In genomic region chr11:120731395-120731794, GRCm38 (mm10) we compare ENCODE assay signal across 22 mouse cellular contexts. TPM values are rescaled to one million over a fixed set of nuclear protein-coding genes. Genes with fewer than 3 reads are reported as not detected.
DNase-seq lines count a peak whose midpoint lies in the region; ATAC-seq lines count a peak whose summit lies in the region.
"Had no signal": no experiment of that assay in that cellular context is flagged by ENCODE, and none has a peak within 500 bp of the region (broad histone marks: within the 10 kb centered on the region; RNA-seq: fewer than 3 reads in every experiment).

No protein-coding gene starts in this region.

- H3K4me2 ChIP-seq in embryonic facial prominence, embryonic 12.5 days (replicated peaks) = no peak overlapping the region
- no peak overlapping the region for H3K4me2 ChIP-seq in lung, embryonic 15.5 days
- H3K4me2 ChIP-seq in embryonic facial prominence, embryonic 15.5 days (replicated peaks) = peak overlapping the region; percentile 10; the same call in 1 of the 2 replicates
- peak overlapping the region; percentile 33 for H3K4me2 ChIP-seq in stomach, embryonic 16.5 days (ENCODE audit: low read depth, low read length)
- H3K4me2 ChIP-seq in forebrain, embryonic 12.5 days = no peak overlapping the region
- H3K4me2 ChIP-seq: forebrain, embryonic 13.5 days; hindbrain, embryonic 14.5 days; intestine, embryonic 15.5 days; liver, embryonic 11.5 days; lung, embryonic 14.5 days had no signal

- H3K27me3 ChIP-seq in embryonic facial prominence, embryonic 12.5 days = no peaks in the 10 kb centered on the region
- H3K27me3 ChIP-seq in embryonic facial prominence, embryonic 10.5 days (replicated peaks; ENCODE audit: low read depth, poor library complexity, severe bottlenecking) = peaks cover 41% of the 10 kb centered on the region
- no peaks in the 10 kb centered on the region for H3K27me3 ChIP-seq in lung, embryonic 15.5 days
- no peaks in the 10 kb centered on the region for H3K27me3 ChIP-seq in embryonic facial prominence, embryonic 15.5 days
- no peaks in the 10 kb centered on the region for H3K27me3 ChIP-seq in stomach, embryonic 16.5 days (ENCODE audit: control insufficient read depth, insufficient read depth, low read length)
- H3K27me3 ChIP-seq in forebrain, embryonic 12.5 days = peaks cover 32% of the 10 kb centered on the region
- H3K27me3 ChIP-seq: intestine, embryonic 15.5 days had no signal

- intact Hi-C loops in left cerebral cortex, postnatal 4 days (cut with DNase I) = no loop called here

- no peak for ATAC-seq in embryonic facial prominence, embryonic 12.5 days (ENCODE audit: insufficient number of reproducible peaks, insufficient read depth, low FRiP score, low TSS enrichment)
- ATAC-seq in lung, embryonic 15.5 days (ENCODE audit: borderline replicate concordance, extremely low read depth, low FRiP score, low TSS enrichment) = no peak
- ATAC-seq in embryonic facial prominence, embryonic 15.5 days (ENCODE audit: insufficient number of reproducible peaks, low FRiP score, low TSS enrichment, low read depth) = no peak
- no peak for ATAC-seq in stomach, embryonic 16.5 days (ENCODE audit: insufficient read depth, low FRiP score)
- no peak for ATAC-seq in forebrain, embryonic 12.5 days (ENCODE audit: low FRiP score)
- ATAC-seq: activated CD4-positive, CD25-positive, alpha-beta regulatory T cell, adult 4 months; forebrain, embryonic 13.5 days; intestine, embryonic 15.5 days had no signal

- H3K4me1 ChIP-seq in embryonic facial prominence, embryonic 12.5 days = peaks cover 25% of the 10 kb centered on the region; the same call in 1 of the 2 replicates
- H3K4me1 ChIP-seq in embryonic facial prominence, embryonic 10.5 days = peaks cover 24% of the 10 kb centered on the region
- H3K4me1 ChIP-seq in lung, embryonic 15.5 days = peaks cover 26% of the 10 kb centered on the region
- peaks cover 30% of the 10 kb centered on the region for H3K4me1 ChIP-seq in embryonic facial prominence, embryonic 15.5 days
- H3K4me1 ChIP-seq in stomach, embryonic 16.5 days (ENCODE audit: control insufficient read depth, insufficient read depth, low read length) = peaks cover 2% of the 10 kb centered on the region
- peaks cover 13% of the 10 kb centered on the region for H3K4me1 ChIP-seq in forebrain, embryonic 12.5 days

- no peak for DNase-seq in embryonic facial prominence, embryonic 10.5 days (ENCODE audit: low spot score)
- no peak for DNase-seq in lung, postnatal 25 days (ENCODE audit: low spot score)
- no peak for DNase-seq in left cerebral cortex, postnatal 4 days
- DNase-seq: cerebellum, adult 11 months; cerebellum, postnatal 10 days; gastrocnemius, postnatal 14 days; heart, adult 2 months; heart, postnatal 14 days; kidney, postnatal 4 days; right cerebral cortex, postnatal 25 days had no signal

- 0 out of 2 replicates have a peak overlapping the region, but pooled peaks have one; percentile 42 for H3K27ac ChIP-seq in embryonic facial prominence, embryonic 12.5 days
- H3K27ac ChIP-seq in embryonic facial prominence, embryonic 10.5 days (replicated peaks) = no peak overlapping the region
- peak overlapping the region; percentile 9; the same call in 1 of the 2 replicates for H3K27ac ChIP-seq in lung, embryonic 15.5 days
- H3K27ac ChIP-seq in embryonic facial prominence, embryonic 15.5 days (replicated peaks) = peak overlapping the region; percentile 65
- no peak overlapping the region; the same call in 1 of the 2 replicates for H3K27ac ChIP-seq in stomach, embryonic 16.5 days (ENCODE audit: low read length)
- H3K27ac ChIP-seq in forebrain, embryonic 12.5 days = no peak overlapping the region
- H3K27ac ChIP-seq: forebrain, embryonic 13.5 days; heart, adult 2 months; hindbrain, embryonic 14.5 days; intestine, embryonic 15.5 days; midbrain, embryonic 10.5 days had no signal

- H3K9ac ChIP-seq in embryonic facial prominence, embryonic 12.5 days = no peak overlapping the region
- H3K9ac ChIP-seq in lung, embryonic 15.5 days = no peak overlapping the region
- no peak overlapping the region for H3K9ac ChIP-seq in embryonic facial prominence, embryonic 15.5 days
- H3K9ac ChIP-seq in stomach, embryonic 16.5 days (ENCODE audit: low read length) = no peak overlapping the region
- H3K9ac ChIP-seq in forebrain, embryonic 12.5 days = no peak overlapping the region
- H3K9ac ChIP-seq: forebrain, embryonic 13.5 days; hindbrain, embryonic 14.5 days; intestine, embryonic 15.5 days; lung, embryonic 14.5 days had no signal

- WGBS in embryonic facial prominence, embryonic 12.5 days = 89% methylated on average over 1 of the region's 1 CpGs
- WGBS in embryonic facial prominence, embryonic 10.5 days = 92% methylated on average over 1 of the region's 1 CpGs
- 74% methylated on average over 1 of the region's 1 CpGs for WGBS in lung, embryonic 15.5 days
- 86% methylated on average over 1 of the region's 1 CpGs for WGBS in embryonic facial prominence, embryonic 15.5 days
- WGBS in stomach, embryonic 16.5 days = 100% methylated on average over 1 of the region's 1 CpGs
- WGBS in forebrain, embryonic 12.5 days = 91% methylated on average over 1 of the region's 1 CpGs

- H3K4me3 ChIP-seq in embryonic facial prominence, embryonic 12.5 days = no peak overlapping the region
- H3K4me3 ChIP-seq in embryonic facial prominence, embryonic 10.5 days = no peak overlapping the region
- no peak overlapping the region for H3K4me3 ChIP-seq in lung, embryonic 15.5 days
- 0 out of 2 replicates have a peak overlapping the region, but pooled peaks have one; percentile 3 for H3K4me3 ChIP-seq in embryonic facial prominence, embryonic 15.5 days (replicated peaks)
- H3K4me3 ChIP-seq in stomach, embryonic 16.5 days (replicated peaks; ENCODE audit: low read length) = peak overlapping the region; percentile 19
- no peak overlapping the region for H3K4me3 ChIP-seq in forebrain, embryonic 12.5 days (replicated peaks)
- H3K4me3 ChIP-seq: forebrain, embryonic 13.5 days; heart, adult 2 months; intestine, embryonic 15.5 days; midbrain, embryonic 10.5 days had no signal

- no peaks in the 10 kb centered on the region for H3K9me3 ChIP-seq in embryonic facial prominence, embryonic 12.5 days
- no peaks in the 10 kb centered on the region for H3K9me3 ChIP-seq in embryonic facial prominence, embryonic 10.5 days
- H3K9me3 ChIP-seq in lung, embryonic 15.5 days = no peaks in the 10 kb centered on the region
- H3K9me3 ChIP-seq in embryonic facial prominence, embryonic 15.5 days (replicated peaks) = no peaks in the 10 kb centered on the region
- H3K9me3 ChIP-seq in stomach, embryonic 16.5 days (replicated peaks; ENCODE audit: control insufficient read depth, low read length) = no peaks in the 10 kb centered on the region
- no peaks in the 10 kb centered on the region for H3K9me3 ChIP-seq in forebrain, embryonic 12.5 days
- H3K9me3 ChIP-seq: forebrain, embryonic 13.5 days; intestine, embryonic 15.5 days; midbrain, embryonic 10.5 days had no signal

- H3K36me3 ChIP-seq in embryonic facial prominence, embryonic 12.5 days = no peaks in the 10 kb centered on the region
- no peaks in the 10 kb centered on the region for H3K36me3 ChIP-seq in embryonic facial prominence, embryonic 10.5 days (replicated peaks)
- no peaks in the 10 kb centered on the region for H3K36me3 ChIP-seq in lung, embryonic 15.5 days
- H3K36me3 ChIP-seq in embryonic facial prominence, embryonic 15.5 days = no peaks in the 10 kb centered on the region
- H3K36me3 ChIP-seq in stomach, embryonic 16.5 days (ENCODE audit: control insufficient read depth, insufficient read depth, low read length) = no peaks in the 10 kb centered on the region
- H3K36me3 ChIP-seq in forebrain, embryonic 12.5 days (replicated peaks) = no peaks in the 10 kb centered on the region
- H3K36me3 ChIP-seq: intestine, embryonic 15.5 days; midbrain, embryonic 10.5 days had no signal

RNA-seq across cellular contexts. Expression of gene Cbr2, which starts 0.5 kb away (rescaled TPM):
- 5.9 and 6.1 TPM in 2 replicates for polyA plus RNA-seq in embryonic facial prominence, embryonic 12.5 days (2016; fragmentation: Nextera tagmentation; extraction: Ambion mirVana)
- 2.6 and 2.9 TPM in 2 replicates for polyA plus RNA-seq in embryonic facial prominence, embryonic 10.5 days (2016; fragmentation: Nextera tagmentation; extraction: Ambion mirVana)
- polyA plus RNA-seq in lung, embryonic 15.5 days (2015; fragmentation: Nextera tagmentation; extraction: Ambion mirVana) = 102 and 103 TPM in 2 replicates
- polyA plus RNA-seq in embryonic facial prominence, embryonic 15.5 days (2015; fragmentation: Nextera tagmentation; extraction: Ambion mirVana) = 193 and 315 TPM in 2 replicates
- 112 and 150 TPM in 2 replicates for polyA plus RNA-seq in stomach, embryonic 16.5 days (2015; fragmentation: Nextera tagmentation; extraction: Ambion mirVana)
- polyA plus RNA-seq in forebrain, embryonic 12.5 days (2016; fragmentation: Nextera tagmentation; extraction: Ambion mirVana) = 0.67 and 0.95 TPM in 2 replicates
- 1 to 10 TPM; 2.9 to 3.0 TPM for total RNA-seq in left cerebral cortex, postnatal 4 days (2021)
- polyA plus RNA-seq: activated CD4-positive, CD25-positive, alpha-beta regulatory T cell, adult 4 months; forebrain, embryonic 13.5 days had no signal

RNA-seq across cellular contexts. Expression of gene Dcxr, which starts 4.3 kb away (rescaled TPM):
- polyA plus RNA-seq in embryonic facial prominence, embryonic 12.5 days (2016; fragmentation: Nextera tagmentation; extraction: Ambion mirVana) = 11.5 and 12.3 TPM in 2 replicates
- polyA plus RNA-seq in embryonic facial prominence, embryonic 10.5 days (2016; fragmentation: Nextera tagmentation; extraction: Ambion mirVana) = 12.8 and 16.0 TPM in 2 replicates
- 45.1 and 55.1 TPM in 2 replicates for polyA plus RNA-seq in lung, embryonic 15.5 days (2015; fragmentation: Nextera tagmentation; extraction: Ambion mirVana)
- 35.9 and 36.6 TPM in 2 replicates for polyA plus RNA-seq in embryonic facial prominence, embryonic 15.5 days (2015; fragmentation: Nextera tagmentation; extraction: Ambion mirVana)
- polyA plus RNA-seq in stomach, embryonic 16.5 days (2015; fragmentation: Nextera tagmentation; extraction: Ambion mirVana) = 43.0 and 46.0 TPM in 2 replicates
- 9.1 and 9.2 TPM in 2 replicates for polyA plus RNA-seq in forebrain, embryonic 12.5 days (2016; fragmentation: Nextera tagmentation; extraction: Ambion mirVana)
- total RNA-seq in left cerebral cortex, postnatal 4 days (2021) = 1 to 10 TPM; 2.5 to 3.2 TPM

RNA-seq across cellular contexts. Expression of gene Rac3, which starts 10.1 kb away (rescaled TPM):
- polyA plus RNA-seq in embryonic facial prominence, embryonic 12.5 days (2016; fragmentation: Nextera tagmentation; extraction: Ambion mirVana) = 59.7 and 62.8 TPM in 2 replicates
- polyA plus RNA-seq in embryonic facial prominence, embryonic 10.5 days (2016; fragmentation: Nextera tagmentation; extraction: Ambion mirVana) = 27.2 and 31.2 TPM in 2 replicates
- 54.9 and 60.5 TPM in 2 replicates for polyA plus RNA-seq in lung, embryonic 15.5 days (2015; fragmentation: Nextera tagmentation; extraction: Ambion mirVana)
- 64.5 and 75.4 TPM in 2 replicates for polyA plus RNA-seq in embryonic facial prominence, embryonic 15.5 days (2015; fragmentation: Nextera tagmentation; extraction: Ambion mirVana)
- 34.6 and 35.3 TPM in 2 replicates for polyA plus RNA-seq in stomach, embryonic 16.5 days (2015; fragmentation: Nextera tagmentation; extraction: Ambion mirVana)
- 48.3 and 48.5 TPM in 2 replicates for polyA plus RNA-seq in forebrain, embryonic 12.5 days (2016; fragmentation: Nextera tagmentation; extraction: Ambion mirVana)
- total RNA-seq in left cerebral cortex, postnatal 4 days (2021) = 100 to 1,000 TPM; 505 to 551 TPM
- polyA plus RNA-seq: activated CD4-positive, CD25-positive, alpha-beta regulatory T cell, adult 4 months had no signal

RNA-seq across cellular contexts. Expression of gene Lrrc45, which starts 17.7 kb away (rescaled TPM):
- polyA plus RNA-seq in embryonic facial prominence, embryonic 12.5 days (2016; fragmentation: Nextera tagmentation; extraction: Ambion mirVana) = 77.5 and 83.7 TPM in 2 replicates
- 56.8 and 58.9 TPM in 2 replicates for polyA plus RNA-seq in embryonic facial prominence, embryonic 10.5 days (2016; fragmentation: Nextera tagmentation; extraction: Ambion mirVana)
- polyA plus RNA-seq in lung, embryonic 15.5 days (2015; fragmentation: Nextera tagmentation; extraction: Ambion mirVana) = 57.9 and 59.9 TPM in 2 replicates
- 69.7 and 82.2 TPM in 2 replicates for polyA plus RNA-seq in embryonic facial prominence, embryonic 15.5 days (2015; fragmentation: Nextera tagmentation; extraction: Ambion mirVana)
- 59.1 and 62.9 TPM in 2 replicates for polyA plus RNA-seq in stomach, embryonic 16.5 days (2015; fragmentation: Nextera tagmentation; extraction: Ambion mirVana)
- polyA plus RNA-seq in forebrain, embryonic 12.5 days (2016; fragmentation: Nextera tagmentation; extraction: Ambion mirVana) = 73.8 and 74.7 TPM in 2 replicates
- 10 to 100 TPM; 76.4 to 78.9 TPM for total RNA-seq in left cerebral cortex, postnatal 4 days (2021)

RNA-seq across cellular contexts. Expression of gene Cenpx, which starts 17.9 kb away (rescaled TPM):
- polyA plus RNA-seq in embryonic facial prominence, embryonic 12.5 days (2016; fragmentation: Nextera tagmentation; extraction: Ambion mirVana) = 131 TPM in 2 replicates
- polyA plus RNA-seq in embryonic facial prominence, embryonic 10.5 days (2016; fragmentation: Nextera tagmentation; extraction: Ambion mirVana) = 119 and 124 TPM in 2 replicates
- polyA plus RNA-seq in lung, embryonic 15.5 days (2015; fragmentation: Nextera tagmentation; extraction: Ambion mirVana) = 160 and 167 TPM in 2 replicates
- polyA plus RNA-seq in embryonic facial prominence, embryonic 15.5 days (2015; fragmentation: Nextera tagmentation; extraction: Ambion mirVana) = 145 and 157 TPM in 2 replicates
- 138 and 153 TPM in 2 replicates for polyA plus RNA-seq in stomach, embryonic 16.5 days (2015; fragmentation: Nextera tagmentation; extraction: Ambion mirVana)
- 125 and 127 TPM in 2 replicates for polyA plus RNA-seq in forebrain, embryonic 12.5 days (2016; fragmentation: Nextera tagmentation; extraction: Ambion mirVana)
- 10 to 100 TPM; 31.2 to 35.1 TPM for total RNA-seq in left cerebral cortex, postnatal 4 days (2021)

Comparison
In these comparisons a context has a peak if more than half of its experiments do, and no peak if none do; other contexts are left out.
1. H3K27ac ChIP-seq: peak in embryonic facial prominence, embryonic 12.5 days (single experiment), lung, embryonic 15.5 days (single experiment) and embryonic facial prominence, embryonic 15.5 days (single experiment); none in embryonic facial prominence, embryonic 10.5 days (single experiment), stomach, embryonic 16.5 days (single experiment) and forebrain, embryonic 12.5 days (single experiment).
2. H3K4me2 ChIP-seq: peak in embryonic facial prominence, embryonic 15.5 days (single experiment) and stomach, embryonic 16.5 days (single experiment); none in embryonic facial prominence, embryonic 12.5 days (single experiment), lung, embryonic 15.5 days (single experiment) and forebrain, embryonic 12.5 days (single experiment).
3. H3K4me3 ChIP-seq: peak in embryonic facial prominence, embryonic 15.5 days (single experiment) and stomach, embryonic 16.5 days (single experiment); none in embryonic facial prominence, embryonic 12.5 days (single experiment), embryonic facial prominence, embryonic 10.5 days (single experiment), lung, embryonic 15.5 days (single experiment) and forebrain, embryonic 12.5 days (single experiment).
4. RNA of gene Cbr2, which starts 0.5 kb away (polyA plus RNA-seq): 193 to 315 TPM in embryonic facial prominence, embryonic 15.5 days, 112 to 150 TPM in stomach, embryonic 16.5 days and 102 to 103 TPM in lung, embryonic 15.5 days; 5.9 to 6.1 TPM in embryonic facial prominence, embryonic 12.5 days, 2.6 to 2.9 TPM in embryonic facial prominence, embryonic 10.5 days and 0.67 to 0.95 TPM in forebrain, embryonic 12.5 days; every median in the first group is over 10 times any median in the second.